In the genomic region with DNA sequence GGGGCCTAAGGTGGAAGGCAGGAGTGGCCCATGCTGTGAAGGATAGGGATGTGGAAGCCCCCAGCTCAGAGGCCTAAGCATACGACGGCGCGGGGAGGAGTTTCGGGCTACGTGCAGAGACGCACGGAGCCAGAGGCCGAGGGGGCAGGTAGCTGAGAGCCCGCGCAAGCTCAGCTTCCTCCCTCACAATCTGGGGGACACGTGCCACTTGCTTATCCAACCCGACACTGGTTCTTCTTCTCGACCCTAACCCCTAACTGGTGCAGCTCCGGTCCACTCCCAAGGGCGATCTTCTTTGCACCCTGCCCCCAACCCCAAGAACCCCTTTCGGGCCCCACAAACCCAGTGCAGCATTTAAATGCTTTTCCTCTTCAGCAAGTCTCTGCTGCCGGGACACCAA, we compare ENCODE assay signal across 8 mouse cellular contexts. TPM values are rescaled to one million over a fixed set of nuclear protein-coding genes. Genes with fewer than 3 reads are reported as not detected.
A peak's percentile ranks its signal among the peaks of the same experiment; 100 is the strongest.
DNase-seq lines count a peak whose midpoint lies in the region; ATAC-seq and TF ChIP-seq lines count a peak whose summit lies in the region.

No protein-coding gene starts in this region.

- WGBS in heart, embryonic 16.5 days, result under 1% methylated on average over 18 of the region's 18 CpGs
- WGBS in liver, postnatal 0 days (ENCODE audit: insufficient replicate concordance), result 0% methylated on average over 18 of the region's 18 CpGs
- 0% methylated on average over 18 of the region's 18 CpGs for WGBS in neural tube, embryonic 13.5 days

- peak; percentile 72 for ATAC-seq in CD4-positive, CD25-positive, alpha-beta regulatory T cell, adult 4 months
- 0 out of 2 replicates have a peak, but pooled peaks have one; percentile 13 for ATAC-seq in erythroblast, adult 5-6 weeks (replicated peaks; ENCODE audit: low FRiP score, poor library complexity, severe bottlenecking)
- ATAC-seq in heart, embryonic 16.5 days (replicated peaks; ENCODE audit: extremely low read depth, insufficient read depth, low FRiP score), result peak; percentile 71
- ATAC-seq in liver, postnatal 0 days, result peak; percentile 55
- ATAC-seq in neural tube, embryonic 13.5 days (ENCODE audit: low read depth), result peak; percentile 78

- H3K36me3 ChIP-seq in heart, embryonic 16.5 days (ENCODE audit: control insufficient read depth, insufficient read depth), result peaks cover 40% of the 10 kb centered on the region
- H3K36me3 ChIP-seq in liver, postnatal 0 days (replicated peaks; ENCODE audit: insufficient read depth, low read length), result peaks cover 47% of the 10 kb centered on the region
- peaks cover 58% of the 10 kb centered on the region for H3K36me3 ChIP-seq in neural tube, embryonic 13.5 days

- H3K9ac ChIP-seq in heart, embryonic 16.5 days (ENCODE audit: low read length), result peak overlapping the region; percentile 97
- peak overlapping the region; percentile 93 for H3K9ac ChIP-seq in liver, postnatal 0 days (replicated peaks)
- peak overlapping the region; percentile 85 for H3K9ac ChIP-seq in neural tube, embryonic 13.5 days

- peak overlapping the region; percentile 89 for H3K4me3 ChIP-seq in heart, embryonic 16.5 days (ENCODE audit: low read length)
- H3K4me3 ChIP-seq in liver, postnatal 0 days (ENCODE audit: low read depth, low read length), result peak overlapping the region; percentile 85
- H3K4me3 ChIP-seq in neural tube, embryonic 13.5 days, result peak overlapping the region; percentile 58

- no peaks in the 10 kb centered on the region for H3K27me3 ChIP-seq in heart, embryonic 16.5 days (ENCODE audit: control insufficient read depth, insufficient read depth, low read length)
- no peaks in the 10 kb centered on the region for H3K27me3 ChIP-seq in liver, postnatal 0 days (ENCODE audit: insufficient read depth, low read length)
- no peaks in the 10 kb centered on the region for H3K27me3 ChIP-seq in neural tube, embryonic 13.5 days

- peak overlapping the region; percentile 99 for H3K27ac ChIP-seq in heart, embryonic 16.5 days (ENCODE audit: low read length)
- H3K27ac ChIP-seq in liver, postnatal 0 days (ENCODE audit: low read depth), result peak overlapping the region; percentile 96
- peak overlapping the region; percentile 86 for H3K27ac ChIP-seq in neural tube, embryonic 13.5 days (replicated peaks)

- H3K4me1 ChIP-seq in heart, embryonic 16.5 days (ENCODE audit: control insufficient read depth, insufficient read depth, low read length), result peaks cover 41% of the 10 kb centered on the region
- H3K4me1 ChIP-seq in liver, postnatal 0 days (ENCODE audit: insufficient read depth), result peaks cover 41% of the 10 kb centered on the region
- peaks cover 51% of the 10 kb centered on the region for H3K4me1 ChIP-seq in neural tube, embryonic 13.5 days (replicated peaks)

- no peak for TF ChIP-seq CTCF in liver, postnatal 0 days (IDR thresholded peaks at IDR 0.05; ENCODE audit: low read depth)

- H3K9me3 ChIP-seq in heart, embryonic 16.5 days (replicated peaks; ENCODE audit: control insufficient read depth, low read length), result no peaks in the 10 kb centered on the region
- no peaks in the 10 kb centered on the region for H3K9me3 ChIP-seq in liver, postnatal 0 days (ENCODE audit: low read length)
- no peaks in the 10 kb centered on the region for H3K9me3 ChIP-seq in neural tube, embryonic 13.5 days

- TF ChIP-seq EP300 in liver, postnatal 0 days (IDR thresholded peaks at IDR 0.05; ENCODE audit: low read depth), result no peak

- peak overlapping the region; percentile 90 for H3K4me2 ChIP-seq in heart, embryonic 16.5 days (ENCODE audit: low read depth, low read length)
- H3K4me2 ChIP-seq in liver, postnatal 0 days (ENCODE audit: low read depth, low read length), result peak overlapping the region; percentile 99
- peak overlapping the region; percentile 81 for H3K4me2 ChIP-seq in neural tube, embryonic 13.5 days

- DNase-seq in adrenal gland, postnatal 36 days, result peak; percentile 73 to 80
- DNase-seq in kidney, postnatal 25 days, result peak; percentile 72 to 83
- DNase-seq in liver, postnatal 0 days, result peak; percentile 74
- DNase-seq in testis, postnatal 14 days (ENCODE audit: low spot score), result peak; percentile 59

RNA-seq across cellular contexts. Expression of a gene that starts 0.6 kb away (rescaled TPM):
- polyA plus RNA-seq in CD4-positive, CD25-positive, alpha-beta regulatory T cell, adult 4 months (2017; shearing (Covaris generic)), result 10 to 100 TPM; 65.7 to 90.0 TPM
- total RNA-seq in adrenal gland, postnatal 36 days (2021), result 100 to 1,000 TPM; 406 to 411 TPM
- total RNA-seq in erythroblast, adult 5-6 weeks (2015; ENCODE audit: low replicate concordance), result 37.3 and 44.3 TPM in 2 replicates
- total RNA-seq in erythroblast, adult 5-6 weeks (2017; ENCODE audit: low replicate concordance), result 30.0 and 31.0 TPM in 2 replicates
- 1,525 and 1,576 TPM in 2 replicates for polyA plus RNA-seq in heart, embryonic 16.5 days (2015; fragmentation: Nextera tagmentation; extraction: Ambion mirVana)
- 332 and 346 TPM in 2 replicates for polyA plus RNA-seq in liver, postnatal 0 days (2015; fragmentation: Nextera tagmentation; extraction: Ambion mirVana)
- polyA plus RNA-seq in neural tube, embryonic 13.5 days (2015; fragmentation: Nextera tagmentation; extraction: Ambion mirVana), result 385 and 391 TPM in 2 replicates

RNA-seq across cellular contexts. Expression of a gene that starts 5.0 kb away (rescaled TPM):
- polyA plus RNA-seq in CD4-positive, CD25-positive, alpha-beta regulatory T cell, adult 4 months (2017; shearing (Covaris generic)), result 1 to 10 TPM; 1.7 to 3.4 TPM
- total RNA-seq in adrenal gland, postnatal 36 days (2021), result 10 to 100 TPM; 16.9 to 25.4 TPM
- total RNA-seq in erythroblast, adult 5-6 weeks (2015; ENCODE audit: low replicate concordance), result 0.58 TPM in 1 of 2 replicates, not detected in the other
- total RNA-seq in erythroblast, adult 5-6 weeks (2017; ENCODE audit: low replicate concordance), result 2.6 and 4.3 TPM in 2 replicates
- 7.4 and 9.2 TPM in 2 replicates for polyA plus RNA-seq in heart, embryonic 16.5 days (2015; fragmentation: Nextera tagmentation; extraction: Ambion mirVana)
- polyA plus RNA-seq in liver, postnatal 0 days (2015; fragmentation: Nextera tagmentation; extraction: Ambion mirVana), result 11.4 and 14.3 TPM in 2 replicates
- polyA plus RNA-seq in neural tube, embryonic 13.5 days (2015; fragmentation: Nextera tagmentation; extraction: Ambion mirVana), result 4.7 and 8.5 TPM in 2 replicates

RNA-seq across cellular contexts. Expression of a gene that starts 15.8 kb away (rescaled TPM):
- 100 to 1,000 TPM in 1 of 2 experiments, 10 to 100 TPM in 1; 77.2 to 154 TPM for polyA plus RNA-seq in CD4-positive, CD25-positive, alpha-beta regulatory T cell, adult 4 months (2017; shearing (Covaris generic))
- 100 to 1,000 TPM; 120 to 126 TPM for total RNA-seq in adrenal gland, postnatal 36 days (2021)
- total RNA-seq in erythroblast, adult 5-6 weeks (2015; ENCODE audit: low replicate concordance), result 10.0 and 34.6 TPM in 2 replicates
- 22.0 and 29.6 TPM in 2 replicates for total RNA-seq in erythroblast, adult 5-6 weeks (2017; ENCODE audit: low replicate concordance)
- polyA plus RNA-seq in heart, embryonic 16.5 days (2015; fragmentation: Nextera tagmentation; extraction: Ambion mirVana), result 104 and 112 TPM in 2 replicates
- 32.2 and 36.6 TPM in 2 replicates for polyA plus RNA-seq in liver, postnatal 0 days (2015; fragmentation: Nextera tagmentation; extraction: Ambion mirVana)
- polyA plus RNA-seq in neural tube, embryonic 13.5 days (2015; fragmentation: Nextera tagmentation; extraction: Ambion mirVana), result 176 and 178 TPM in 2 replicates

RNA-seq across cellular contexts. Expression of a gene that starts 15.9 kb away (rescaled TPM):
- 10 to 100 TPM in 1 of 2 experiments, 1 to 10 TPM in 1; 8.0 to 27.1 TPM for polyA plus RNA-seq in CD4-positive, CD25-positive, alpha-beta regulatory T cell, adult 4 months (2017; shearing (Covaris generic))
- 1 to 10 TPM; 5.9 to 9.2 TPM for total RNA-seq in adrenal gland, postnatal 36 days (2021)
- total RNA-seq in erythroblast, adult 5-6 weeks (2015; ENCODE audit: low replicate concordance), result 65.8 and 68.0 TPM in 2 replicates
- total RNA-seq in erythroblast, adult 5-6 weeks (2017; ENCODE audit: low replicate concordance), result 58.5 and 73.8 TPM in 2 replicates
- polyA plus RNA-seq in heart, embryonic 16.5 days (2015; fragmentation: Nextera tagmentation; extraction: Ambion mirVana), result 126 and 136 TPM in 2 replicates
- polyA plus RNA-seq in liver, postnatal 0 days (2015; fragmentation: Nextera tagmentation; extraction: Ambion mirVana), result 96.4 and 98.3 TPM in 2 replicates
- 26.6 and 33.2 TPM in 2 replicates for polyA plus RNA-seq in neural tube, embryonic 13.5 days (2015; fragmentation: Nextera tagmentation; extraction: Ambion mirVana)

RNA-seq across cellular contexts. Expression of a gene that starts 26.6 kb away (rescaled TPM):
- polyA plus RNA-seq in CD4-positive, CD25-positive, alpha-beta regulatory T cell, adult 4 months (2017; shearing (Covaris generic)), result not detected
- total RNA-seq in adrenal gland, postnatal 36 days (2021), result 1 to 10 TPM; 6.2 to 8.1 TPM
- total RNA-seq in erythroblast, adult 5-6 weeks (2015; ENCODE audit: low replicate concordance), result not detected in 2 replicates
- total RNA-seq in erythroblast, adult 5-6 weeks (2017; ENCODE audit: low replicate concordance), result not detected in 2 replicates
- polyA plus RNA-seq in heart, embryonic 16.5 days (2015; fragmentation: Nextera tagmentation; extraction: Ambion mirVana), result 3.8 and 4.2 TPM in 2 replicates
- 0.19 TPM in 1 of 2 replicates, not detected in the other for polyA plus RNA-seq in liver, postnatal 0 days (2015; fragmentation: Nextera tagmentation; extraction: Ambion mirVana)
- polyA plus RNA-seq in neural tube, embryonic 13.5 days (2015; fragmentation: Nextera tagmentation; extraction: Ambion mirVana), result 0.44 and 0.93 TPM in 2 replicates

Comparison
In these comparisons a context has a peak if more than half of its experiments do, and no peak if none do; other contexts are left out.
1. Peak in every context shown above with its lines: DNase-seq, ATAC-seq, H3K4me3 ChIP-seq and H3K27ac ChIP-seq.
2. ATAC-seq: peak in every context shown above with its lines; median percentile 78 in neural tube, embryonic 13.5 days; 72 in CD4-positive, CD25-positive, alpha-beta regulatory T cell, adult 4 months; 71 in heart, embryonic 16.5 days; 55 in liver, postnatal 0 days; 13 in erythroblast, adult 5-6 weeks.